9 mouse cellular contexts compared by ENCODE assay signal in genomic region chr17:26549148-26549809, GRCm38 (mm10). TPM values are rescaled to one million over a fixed set of nuclear protein-coding genes. Genes with fewer than 3 reads are reported as not detected.
DNase-seq lines count a peak whose midpoint lies in the region; ATAC-seq and TF ChIP-seq lines count a peak whose summit lies in the region.
"Had no signal": no experiment of that assay in that cellular context is flagged by ENCODE, and none has a peak within 500 bp of the region (broad histone marks: within the 10 kb centered on the region; RNA-seq: fewer than 3 reads in every experiment).

No protein-coding gene starts in this region.

- peak overlapping the region; percentile 26; the same call in 1 of the 2 replicates for H3K27ac ChIP-seq in heart, embryonic 15.5 days
- H3K27ac ChIP-seq in midbrain, postnatal 0 days (ENCODE audit: low read depth, low read length), result no peak overlapping the region

- H3K27me3 ChIP-seq in heart, embryonic 15.5 days, result no peaks in the 10 kb centered on the region
- no peaks in the 10 kb centered on the region for H3K27me3 ChIP-seq in midbrain, postnatal 0 days (ENCODE audit: insufficient read depth, low read length)
- H3K27me3 ChIP-seq: Patski had no signal

- peaks cover 20% of the 10 kb centered on the region for H3K4me1 ChIP-seq in heart, embryonic 15.5 days (replicated peaks)
- H3K4me1 ChIP-seq in midbrain, postnatal 0 days (ENCODE audit: insufficient read depth, low read length), result no peaks in the 10 kb centered on the region

- H3K4me3 ChIP-seq in heart, embryonic 15.5 days, result no peak overlapping the region
- H3K4me3 ChIP-seq in midbrain, postnatal 0 days (ENCODE audit: low read depth, low read length), result no peak overlapping the region

- TF ChIP-seq CTCF in midbrain, postnatal 0 days (IDR thresholded peaks at IDR 0.05), result no peak

- no peaks in the 10 kb centered on the region for H3K36me3 ChIP-seq in heart, embryonic 15.5 days
- no peaks in the 10 kb centered on the region for H3K36me3 ChIP-seq in midbrain, postnatal 0 days (ENCODE audit: insufficient read depth, low read length)

- no peak for DNase-seq in heart, postnatal 25 days (ENCODE audit: low spot score)
- DNase-seq in embryo, embryonic 11 days, result peak; percentile 21
- peak; percentile 53 for DNase-seq in kidney, postnatal 10 days
- DNase-seq in lung, postnatal 4 days, result peak; percentile 54 to 71
- DNase-seq in midbrain, postnatal 0 days (ENCODE audit: low spot score), result no peak
- DNase-seq in urinary bladder, postnatal 10 days (ENCODE audit: low spot score), result no peak

- no peak overlapping the region for H3K9ac ChIP-seq in heart, embryonic 15.5 days
- no peak overlapping the region for H3K9ac ChIP-seq in midbrain, postnatal 0 days (replicated peaks; ENCODE audit: low read length, poor library complexity, severe bottlenecking)

- no peaks in the 10 kb centered on the region for H3K9me3 ChIP-seq in heart, embryonic 15.5 days (replicated peaks)
- no peaks in the 10 kb centered on the region for H3K9me3 ChIP-seq in midbrain, postnatal 0 days (ENCODE audit: low read length)

- H3K4me2 ChIP-seq in heart, embryonic 15.5 days, result no peak overlapping the region
- no peak overlapping the region for H3K4me2 ChIP-seq in midbrain, postnatal 0 days (ENCODE audit: low read depth, low read length, poor library complexity, severe bottlenecking)

- WGBS in heart, embryonic 15.5 days, result 25% methylated on average over 12 of the region's 12 CpGs
- WGBS in midbrain, postnatal 0 days, result 18% methylated on average over 12 of the region's 12 CpGs

- intact Hi-C loops in heart, postnatal 25 days (cut with DNase I), result loop anchor here (2.0 to 5.0 kb wide), 2 partner anchors 28 to 42 kb away; no protein-coding TSS in a partner anchor

- no peak for ATAC-seq in heart, embryonic 15.5 days (replicated peaks; ENCODE audit: insufficient number of reproducible peaks, insufficient read depth, low FRiP score, low read depth)
- no peak for ATAC-seq in midbrain, postnatal 0 days (ENCODE audit: low FRiP score)
- ATAC-seq in megakaryocyte progenitor cell, adult 5-6 weeks (replicated peaks; ENCODE audit: poor library complexity), result no peak
- ATAC-seq: Patski had no signal

RNA-seq across cellular contexts. Expression of gene Ergic1, which starts 12.0 kb away (rescaled TPM):
- 75.0 and 92.0 TPM in 2 replicates for polyA plus RNA-seq in heart, embryonic 15.5 days (2015; fragmentation: Nextera tagmentation; extraction: Ambion mirVana)
- total RNA-seq in heart, postnatal 25 days (2021), result 10 to 100 TPM; 54.2 to 58.4 TPM
- total RNA-seq in midbrain, postnatal 0 days (2014; rRNA removed), result 202 and 216 TPM in 2 replicates
- polyA plus RNA-seq in midbrain, postnatal 0 days (2015; fragmentation: Nextera tagmentation; extraction: Ambion mirVana), result 99.6 and 103 TPM in 2 replicates
- 99.7 and 123 TPM in 2 replicates for total RNA-seq in megakaryocyte progenitor cell, adult 5-6 weeks (2015)
- total RNA-seq in megakaryocyte progenitor cell, adult 5-6 weeks (2017), result 42.2 and 48.3 TPM in 2 replicates

RNA-seq across cellular contexts. Expression of gene Dusp1, which starts 12.6 kb away (rescaled TPM):
- 30.8 and 38.1 TPM in 2 replicates for polyA plus RNA-seq in heart, embryonic 15.5 days (2015; fragmentation: Nextera tagmentation; extraction: Ambion mirVana)
- 10 to 100 TPM; 44.8 to 66.4 TPM for total RNA-seq in heart, postnatal 25 days (2021)
- total RNA-seq in midbrain, postnatal 0 days (2014; rRNA removed), result 42.0 and 46.8 TPM in 2 replicates
- 25.5 and 26.0 TPM in 2 replicates for polyA plus RNA-seq in midbrain, postnatal 0 days (2015; fragmentation: Nextera tagmentation; extraction: Ambion mirVana)
- 89.7 and 162 TPM in 2 replicates for total RNA-seq in megakaryocyte progenitor cell, adult 5-6 weeks (2015)
- total RNA-seq in megakaryocyte progenitor cell, adult 5-6 weeks (2017), result 16.1 and 29.6 TPM in 2 replicates

Comparison
In these comparisons a context has a peak if more than half of its experiments do, and no peak if none do; other contexts are left out.
1. DNase-seq: peak in embryo, embryonic 11 days (single experiment), kidney, postnatal 10 days (single experiment) and lung, postnatal 4 days (2 of 2); none in heart, postnatal 25 days (single experiment), midbrain, postnatal 0 days (single experiment) and urinary bladder, postnatal 10 days (single experiment).